Mouse (Mus musculus) A20 (cell line): ENCODE results near the gene Gfi1b.

Experiments used
- DNase-seq: peaks from one replicate; pipeline ENCODE4 v3.0.0-alpha.2; 2011; ENCODE audit warnings: low read depth, low spot score

The Gfi1b gene

GRCm38 (mm10) chr2:28599569-28599900, 22.2 kb downstream of the Gfi1b start:
- no peak for DNase-seq

- DNase-seq = no peak
Observed at GRCm38 (mm10) chr2:28598692-28599568, 22.9 kb downstream of the Gfi1b start.

- DNase-seq = no peak
Observed at GRCm38 (mm10) chr2:28597733-28598547, 23.8 kb downstream of the Gfi1b start.

GRCm38 (mm10) chr2:28596998-28597397, 24.8 kb downstream of the Gfi1b start:
- peak; percentile 42 for DNase-seq

GRCm38 (mm10) chr2:28596021-28596420, 25.8 kb downstream of the Gfi1b start:
- DNase-seq = no peak

GRCm38 (mm10) chr2:28592809-28593208, 29.0 kb downstream of the Gfi1b start:
- DNase-seq = peak; percentile 80

- DNase-seq = no peak
Observed at GRCm38 (mm10) chr2:28591479-28591878, 30.3 kb downstream of the Gfi1b start.

GRCm38 (mm10) chr2:28588574-28588973, 33.2 kb downstream of the Gfi1b start:
- no peak for DNase-seq

- no peak for DNase-seq
Observed at GRCm38 (mm10) chr2:28585730-28586129, 36.1 kb downstream of the Gfi1b start.

- DNase-seq = peak; percentile 85
Observed at GRCm38 (mm10) chr2:28585043-28585571, 36.7 kb downstream of the Gfi1b start.

- no peak for DNase-seq
Observed at GRCm38 (mm10) chr2:28583651-28584050, 38.1 kb downstream of the Gfi1b start, which contains the start of gene Gtf3c5. TSS of gene Gtf3c5 (minus strand) at chr2:28583751.

GRCm38 (mm10) chr2:28582647-28583353, 39.0 kb downstream of the Gfi1b start:
- peak; percentile 95 for DNase-seq

- peak; percentile 50 for DNase-seq
Observed at GRCm38 (mm10) chr2:28578003-28578402, 43.8 kb downstream of the Gfi1b start.

GRCm38 (mm10) chr2:28576815-28577214, 45.0 kb downstream of the Gfi1b start:
- DNase-seq = no peak

- no peak for DNase-seq
Observed at GRCm38 (mm10) chr2:28575341-28575740, 46.4 kb downstream of the Gfi1b start.

- DNase-seq = no peak
Observed at GRCm38 (mm10) chr2:28569903-28570302, 51.9 kb downstream of the Gfi1b start.

- DNase-seq = no peak
Observed at GRCm38 (mm10) chr2:28566545-28566944, 55.2 kb downstream of the Gfi1b start.

GRCm38 (mm10) chr2:28564380-28564779, 57.4 kb downstream of the Gfi1b start:
- DNase-seq = no peak

GRCm38 (mm10) chr2:28563830-28564229, 58.0 kb downstream of the Gfi1b start:
- no peak for DNase-seq

- DNase-seq = no peak
Observed at GRCm38 (mm10) chr2:28563303-28563702, 58.5 kb downstream of the Gfi1b start, which contains the start of gene Cel. TSS of gene Cel (minus strand) at chr2:28563403.
